Mouse (Mus musculus): ENCODE measurements around the gene Cntln.

Cntln gene

GRCm38 (mm10) chr4:84884111-84884538 is at the start of gene Cntln:
TSS of gene Cntln (plus strand) at chr4:84884309.
- Histone ChIP-seq H3K4me3 (replicated peaks; ENCODE audit: low read length) (peak within 1 kb of the TSS; percentile 80), H3K4me1 (replicated peaks; ENCODE audit: low read depth, low read length) (no peaks in the 10 kb centered on the region; the same call in 1 of the 2 replicates), H3K9me3 (ENCODE audit: low read length) (peaks cover 15% of the 10 kb centered on the region), H3K27me3 (ENCODE audit: insufficient read depth, low read length) (peaks cover 28% of the 10 kb centered on the region), H3K36me3 (ENCODE audit: insufficient read depth, low read length) (no peaks in the 10 kb centered on the region)
- no peak for TF ChIP-seq POU5F1 (IDR thresholded peaks at IDR 0.05; ENCODE audit: borderline replicate concordance, low read length)
- no peak for TF ChIP-seq NANOG (IDR thresholded peaks at IDR 0.05; ENCODE audit: borderline replicate concordance, low read length)
- TF ChIP-seq CTCF (conservative IDR thresholded peaks at IDR 0.05; ENCODE audit: low read length), result no peak

- Histone ChIP-seq H3K9me3 (ENCODE audit: low read length) (no peaks in the 10 kb centered on the region), H3K4me1 (replicated peaks; ENCODE audit: low read depth, low read length) (no peaks in the 10 kb centered on the region), H3K36me3 (ENCODE audit: insufficient read depth, low read length) (no peaks in the 10 kb centered on the region), H3K27me3 (ENCODE audit: insufficient read depth, low read length) (no peaks in the 10 kb centered on the region), H3K4me3 (replicated peaks; ENCODE audit: low read length) (no peak overlapping the region)
- no peak for TF ChIP-seq POU5F1 (IDR thresholded peaks at IDR 0.05; ENCODE audit: borderline replicate concordance, low read length)
- peak; percentile 48 for TF ChIP-seq CTCF (conservative IDR thresholded peaks at IDR 0.05; ENCODE audit: low read length)
- no peak for TF ChIP-seq NANOG (IDR thresholded peaks at IDR 0.05; ENCODE audit: borderline replicate concordance, low read length)
These were observed 47.1 kb upstream of the Cntln start for GRCm38 (mm10) chr4:84836979-84837378.

GRCm38 (mm10) chr4:84838545-84838944 is 45.6 kb upstream of the Cntln start:
- H3K4me3 ChIP-seq (replicated peaks; ENCODE audit: low read length), result no peak overlapping the region
- TF ChIP-seq NANOG (IDR thresholded peaks at IDR 0.05; ENCODE audit: borderline replicate concordance, low read length) (no peak), POU5F1 (IDR thresholded peaks at IDR 0.05; ENCODE audit: borderline replicate concordance, low read length) (no peak)
- H3K36me3 ChIP-seq (ENCODE audit: insufficient read depth, low read length), result no peaks in the 10 kb centered on the region
- H3K9me3 ChIP-seq (ENCODE audit: low read length), result no peaks in the 10 kb centered on the region
- H3K4me1 ChIP-seq (replicated peaks; ENCODE audit: low read depth, low read length), result no peaks in the 10 kb centered on the region
- no peaks in the 10 kb centered on the region for H3K27me3 ChIP-seq (ENCODE audit: insufficient read depth, low read length)

- no peaks in the 10 kb centered on the region for H3K4me1 ChIP-seq (replicated peaks; ENCODE audit: low read depth, low read length)
- H3K4me3 ChIP-seq (replicated peaks; ENCODE audit: low read length), result no peak overlapping the region
- H3K36me3 ChIP-seq (ENCODE audit: insufficient read depth, low read length), result no peaks in the 10 kb centered on the region
- no peaks in the 10 kb centered on the region for H3K9me3 ChIP-seq (ENCODE audit: low read length)
- TF ChIP-seq CTCF (conservative IDR thresholded peaks at IDR 0.05; ENCODE audit: low read length) (no peak), NANOG (IDR thresholded peaks at IDR 0.05; ENCODE audit: borderline replicate concordance, low read length) (no peak), POU5F1 (IDR thresholded peaks at IDR 0.05; ENCODE audit: borderline replicate concordance, low read length) (no peak)
- no peaks in the 10 kb centered on the region for H3K27me3 ChIP-seq (ENCODE audit: insufficient read depth, low read length)
These were observed 44.6 kb upstream of the Cntln start for GRCm38 (mm10) chr4:84839466-84839865.

- H3K4me3 ChIP-seq (replicated peaks; ENCODE audit: low read length), result no peak overlapping the region
- H3K4me1 ChIP-seq (replicated peaks; ENCODE audit: low read depth, low read length), result no peaks in the 10 kb centered on the region
- no peaks in the 10 kb centered on the region for H3K27me3 ChIP-seq (ENCODE audit: insufficient read depth, low read length)
- no peaks in the 10 kb centered on the region for H3K9me3 ChIP-seq (ENCODE audit: low read length)
- no peaks in the 10 kb centered on the region for H3K36me3 ChIP-seq (ENCODE audit: insufficient read depth, low read length)
- TF ChIP-seq POU5F1 (IDR thresholded peaks at IDR 0.05; ENCODE audit: borderline replicate concordance, low read length) (no peak), CTCF (conservative IDR thresholded peaks at IDR 0.05; ENCODE audit: low read length) (0 out of 2 replicates have a peak, but pooled peaks have one; percentile 10)
These were observed 26.5 kb upstream of the Cntln start for GRCm38 (mm10) chr4:84857588-84857987.

- H3K36me3 ChIP-seq (ENCODE audit: insufficient read depth, low read length), result no peaks in the 10 kb centered on the region
- TF ChIP-seq CTCF (conservative IDR thresholded peaks at IDR 0.05; ENCODE audit: low read length), result 0 out of 2 replicates have a peak, but pooled peaks have one; percentile 13
- no peak for TF ChIP-seq POU5F1 (IDR thresholded peaks at IDR 0.05; ENCODE audit: borderline replicate concordance, low read length)
- TF ChIP-seq NANOG (IDR thresholded peaks at IDR 0.05; ENCODE audit: borderline replicate concordance, low read length), result no peak
- H3K9me3 ChIP-seq (ENCODE audit: low read length), result no peaks in the 10 kb centered on the region; the same call in 1 of the 2 replicates
- H3K4me3 ChIP-seq (replicated peaks; ENCODE audit: low read length), result no peak overlapping the region
- H3K27me3 ChIP-seq (ENCODE audit: insufficient read depth, low read length), result no peaks in the 10 kb centered on the region
- no peaks in the 10 kb centered on the region for H3K4me1 ChIP-seq (replicated peaks; ENCODE audit: low read depth, low read length)
These were observed 7.8 kb upstream of the Cntln start for GRCm38 (mm10) chr4:84876347-84876746.

- TF ChIP-seq POU5F1 (IDR thresholded peaks at IDR 0.05; ENCODE audit: borderline replicate concordance, low read length) (no peak), NANOG (IDR thresholded peaks at IDR 0.05; ENCODE audit: borderline replicate concordance, low read length) (no peak), CTCF (conservative IDR thresholded peaks at IDR 0.05; ENCODE audit: low read length) (no peak)
- Histone ChIP-seq H3K36me3 (ENCODE audit: insufficient read depth, low read length) (no peaks in the 10 kb centered on the region), H3K4me1 (replicated peaks; ENCODE audit: low read depth, low read length) (no peaks in the 10 kb centered on the region; the same call in 1 of the 2 replicates), H3K9me3 (ENCODE audit: low read length) (peaks cover 15% of the 10 kb centered on the region), H3K4me3 (replicated peaks; ENCODE audit: low read length) (peak overlapping the region; percentile 80), H3K27me3 (ENCODE audit: insufficient read depth, low read length) (peaks cover 28% of the 10 kb centered on the region)
These were observed 463 bp upstream of the Cntln start for GRCm38 (mm10) chr4:84883646-84884045.

- H3K27me3 ChIP-seq (ENCODE audit: insufficient read depth, low read length), result peaks cover 28% of the 10 kb centered on the region
- H3K4me1 ChIP-seq (replicated peaks; ENCODE audit: low read depth, low read length), result no peaks in the 10 kb centered on the region; the same call in 1 of the 2 replicates
- TF ChIP-seq CTCF (conservative IDR thresholded peaks at IDR 0.05; ENCODE audit: low read length) (no peak), NANOG (IDR thresholded peaks at IDR 0.05; ENCODE audit: borderline replicate concordance, low read length) (no peak), POU5F1 (IDR thresholded peaks at IDR 0.05; ENCODE audit: borderline replicate concordance, low read length) (no peak)
- H3K9me3 ChIP-seq (ENCODE audit: low read length), result peaks cover 15% of the 10 kb centered on the region
- peak overlapping the region; percentile 80 for H3K4me3 ChIP-seq (replicated peaks; ENCODE audit: low read length)
- no peaks in the 10 kb centered on the region for H3K36me3 ChIP-seq (ENCODE audit: insufficient read depth, low read length)
These were observed 596 bp downstream of the Cntln start for GRCm38 (mm10) chr4:84884539-84885270.

GRCm38 (mm10) chr4:84885271-84885540 is 1.1 kb downstream of the Cntln start:
- no peaks in the 10 kb centered on the region; the same call in 1 of the 2 replicates for H3K4me1 ChIP-seq (replicated peaks; ENCODE audit: low read depth, low read length)
- no peaks in the 10 kb centered on the region for H3K36me3 ChIP-seq (ENCODE audit: insufficient read depth, low read length)
- peaks cover 28% of the 10 kb centered on the region for H3K27me3 ChIP-seq (ENCODE audit: insufficient read depth, low read length)
- no peak overlapping the region for H3K4me3 ChIP-seq (replicated peaks; ENCODE audit: low read length)
- peaks cover 15% of the 10 kb centered on the region for H3K9me3 ChIP-seq (ENCODE audit: low read length)
- TF ChIP-seq NANOG (IDR thresholded peaks at IDR 0.05; ENCODE audit: borderline replicate concordance, low read length) (no peak), POU5F1 (IDR thresholded peaks at IDR 0.05; ENCODE audit: borderline replicate concordance, low read length) (no peak)

Measured in E14TG2a.4 (cell line).